Mouse (Mus musculus): ENCODE data around the gene Tbx3. TPM values are rescaled to one million over a fixed set of nuclear protein-coding genes. Genes with fewer than 3 reads are reported as not detected.

Tbx3 gene
- polyA plus RNA-seq, 1 experiment from 2014 or later, result 5.1 TPM

- Histone ChIP-seq H3K36me3 (ENCODE audit: control insufficient read depth, insufficient read depth, low read length) (no peaks in the 10 kb centered on the region), H3K27ac (ENCODE audit: low read depth, low read length) (no peak overlapping the region), H3K9ac (ENCODE audit: low read depth, low read length) (no peak overlapping the region), H3K4me2 (replicated peaks; ENCODE audit: low read depth, low read length) (no peak overlapping the region), H3K4me3 (ENCODE audit: low read depth, low read length) (no peak overlapping the region), H3K9me3 (ENCODE audit: control insufficient read depth, low read length) (no peaks in the 10 kb centered on the region), H3K4me1 (replicated peaks; ENCODE audit: control insufficient read depth, insufficient read depth, low read length) (no peaks in the 10 kb centered on the region; the same call in 1 of the 2 replicates), H3K27me3 (ENCODE audit: control insufficient read depth, insufficient read depth, low read length) (peaks cover 85% of the 10 kb centered on the region)
- WGBS, result 3% methylated on average over 6 of the region's 6 CpGs
- DNase-seq (ENCODE audit: low spot score), result peak; percentile 36
- ATAC-seq (ENCODE audit: low FRiP score), result no peak
These were observed 12.7 kb upstream of the Tbx3 start for GRCm38 (mm10) chr5:119657804-119658203.

- no peaks in the 10 kb centered on the region; the same call in 1 of the 2 replicates for H3K4me1 ChIP-seq (replicated peaks; ENCODE audit: control insufficient read depth, insufficient read depth, low read length)
- DNase-seq (ENCODE audit: low spot score), result peak; percentile 37
- 2% methylated on average over 5 of the region's 5 CpGs for WGBS
- H3K9me3 ChIP-seq (ENCODE audit: control insufficient read depth, low read length), result no peaks in the 10 kb centered on the region
- H3K27me3 ChIP-seq (ENCODE audit: control insufficient read depth, insufficient read depth, low read length), result peaks cover 91% of the 10 kb centered on the region
- H3K4me3 ChIP-seq (ENCODE audit: low read depth, low read length), result no peak overlapping the region
- no peaks in the 10 kb centered on the region for H3K36me3 ChIP-seq (ENCODE audit: control insufficient read depth, insufficient read depth, low read length)
- no peak overlapping the region for H3K9ac ChIP-seq (ENCODE audit: low read depth, low read length)
- no peak for ATAC-seq (ENCODE audit: low FRiP score)
- no peak overlapping the region for H3K4me2 ChIP-seq (replicated peaks; ENCODE audit: low read depth, low read length)
- H3K27ac ChIP-seq (ENCODE audit: low read depth, low read length), result no peak overlapping the region
These were observed 12.1 kb upstream of the Tbx3 start for GRCm38 (mm10) chr5:119658396-119658795.

GRCm38 (mm10) chr5:119659041-119659440 lies 11.4 kb upstream of the Tbx3 start:
- Histone ChIP-seq H3K36me3 (ENCODE audit: control insufficient read depth, insufficient read depth, low read length) (no peaks in the 10 kb centered on the region), H3K4me1 (replicated peaks; ENCODE audit: control insufficient read depth, insufficient read depth, low read length) (no peaks in the 10 kb centered on the region; the same call in 1 of the 2 replicates), H3K27ac (ENCODE audit: low read depth, low read length) (no peak overlapping the region), H3K9me3 (ENCODE audit: control insufficient read depth, low read length) (no peaks in the 10 kb centered on the region), H3K27me3 (ENCODE audit: control insufficient read depth, insufficient read depth, low read length) (peaks cover 94% of the 10 kb centered on the region), H3K4me2 (replicated peaks; ENCODE audit: low read depth, low read length) (no peak overlapping the region), H3K4me3 (ENCODE audit: low read depth, low read length) (no peak overlapping the region), H3K9ac (ENCODE audit: low read depth, low read length) (no peak overlapping the region)
- under 1% methylated on average over 3 of the region's 3 CpGs for WGBS
- no peak for DNase-seq (ENCODE audit: low spot score)
- no peak for ATAC-seq (ENCODE audit: low FRiP score)

- DNase-seq (ENCODE audit: low spot score), result peak; percentile 48
- no peak overlapping the region for H3K4me2 ChIP-seq (replicated peaks; ENCODE audit: low read depth, low read length)
These were observed 9.7 kb upstream of the Tbx3 start for GRCm38 (mm10) chr5:119660526-119661410.

DNA sequence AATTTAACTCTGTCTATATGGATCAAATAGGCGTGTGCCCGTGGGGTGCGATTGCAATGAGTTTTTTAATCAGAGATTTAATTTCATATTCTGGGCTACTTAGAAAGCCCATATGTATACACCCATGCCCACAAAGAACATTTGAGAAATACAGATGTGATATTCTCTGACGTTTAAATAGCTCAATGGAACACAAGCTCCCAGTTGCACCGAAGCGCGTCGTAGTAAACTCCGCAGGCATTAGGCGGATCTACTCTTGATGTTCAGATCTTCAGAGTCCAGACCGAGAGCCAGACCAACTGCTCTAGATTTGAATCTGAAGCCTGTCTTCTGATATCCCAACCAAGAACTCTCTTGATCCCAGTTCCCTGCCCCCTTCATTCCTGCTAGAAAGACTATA lies 9.0 kb upstream of the Tbx3 start:
- Histone ChIP-seq H3K4me3 (ENCODE audit: low read depth, low read length) (no peak overlapping the region), H3K4me1 (replicated peaks; ENCODE audit: control insufficient read depth, insufficient read depth, low read length) (no peaks in the 10 kb centered on the region; the same call in 1 of the 2 replicates), H3K27ac (ENCODE audit: low read depth, low read length) (no peak overlapping the region), H3K27me3 (ENCODE audit: control insufficient read depth, insufficient read depth, low read length) (peaks cover 98% of the 10 kb centered on the region), H3K4me2 (replicated peaks; ENCODE audit: low read depth, low read length) (no peak overlapping the region), H3K36me3 (ENCODE audit: control insufficient read depth, insufficient read depth, low read length) (no peaks in the 10 kb centered on the region), H3K9ac (ENCODE audit: low read depth, low read length) (no peak overlapping the region), H3K9me3 (ENCODE audit: control insufficient read depth, low read length) (no peaks in the 10 kb centered on the region)
- DNase-seq (ENCODE audit: low spot score), result peak; percentile 42
- ATAC-seq (ENCODE audit: low FRiP score), result no peak
- WGBS, result 2% methylated on average over 11 of the region's 11 CpGs

More at GRCm38 (mm10) chr5:119660526-119661410, 9.7 kb upstream of the Tbx3 start:
- Histone ChIP-seq H3K9me3 (ENCODE audit: control insufficient read depth, low read length) (no peaks in the 10 kb centered on the region), H3K27me3 (ENCODE audit: control insufficient read depth, insufficient read depth, low read length) (peaks cover 98% of the 10 kb centered on the region), H3K27ac (ENCODE audit: low read depth, low read length) (no peak overlapping the region), H3K4me1 (replicated peaks; ENCODE audit: control insufficient read depth, insufficient read depth, low read length) (no peaks in the 10 kb centered on the region; the same call in 1 of the 2 replicates), H3K36me3 (ENCODE audit: control insufficient read depth, insufficient read depth, low read length) (no peaks in the 10 kb centered on the region), H3K4me3 (ENCODE audit: low read depth, low read length) (no peak overlapping the region), H3K9ac (ENCODE audit: low read depth, low read length) (no peak overlapping the region)
- ATAC-seq (ENCODE audit: low FRiP score), result no peak
- WGBS, result 1% methylated on average over 25 of the region's 25 CpGs

DNA sequence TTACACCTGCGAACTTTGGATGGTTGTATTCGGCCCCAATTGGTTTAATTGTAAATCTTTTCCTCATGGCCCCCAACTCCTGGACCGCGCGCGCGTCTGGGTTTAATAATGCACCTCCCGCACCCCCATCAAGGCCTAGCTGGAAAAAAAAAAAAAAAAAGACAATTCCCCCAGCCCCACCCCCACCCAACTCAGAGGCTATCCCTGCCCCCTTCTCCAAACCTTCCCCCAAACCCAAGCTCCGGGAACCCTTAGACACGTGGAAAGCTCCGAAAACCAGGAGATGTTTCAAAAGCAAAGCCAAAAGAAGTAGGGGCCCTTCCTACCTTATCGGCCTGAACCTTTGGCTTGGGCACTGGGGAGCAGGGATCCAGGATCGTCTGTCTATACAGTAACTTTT lies 8.1 kb upstream of the Tbx3 start:
- WGBS, result 3% methylated on average over 13 of the region's 13 CpGs
- H3K4me1 ChIP-seq (replicated peaks; ENCODE audit: control insufficient read depth, insufficient read depth, low read length), result no peaks in the 10 kb centered on the region

DNA sequence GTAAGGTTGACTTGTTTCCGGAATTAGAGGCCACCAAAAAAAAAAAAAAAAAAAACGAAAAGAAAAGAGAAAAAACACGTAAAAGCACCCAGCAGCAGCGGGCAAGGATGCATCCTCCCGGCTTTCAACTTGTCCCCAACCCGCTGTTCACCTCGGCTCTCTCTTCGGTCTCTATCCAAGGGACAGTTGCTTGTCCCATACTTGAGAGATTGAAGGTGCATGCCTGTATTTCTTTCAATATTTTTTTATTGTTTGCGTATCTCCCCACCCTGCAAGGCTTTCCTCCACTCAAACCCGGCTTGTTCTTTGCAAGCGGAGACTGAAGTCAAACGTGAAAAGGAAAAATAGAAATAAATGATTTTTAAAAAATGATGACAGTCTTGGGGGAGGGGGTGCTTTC lies 7.7 kb upstream of the Tbx3 start:
- Histone ChIP-seq H3K27me3 (ENCODE audit: control insufficient read depth, insufficient read depth, low read length) (peaks cover 98% of the 10 kb centered on the region), H3K9ac (ENCODE audit: low read depth, low read length) (no peak overlapping the region), H3K4me1 (replicated peaks; ENCODE audit: control insufficient read depth, insufficient read depth, low read length) (no peaks in the 10 kb centered on the region), H3K4me2 (replicated peaks; ENCODE audit: low read depth, low read length) (no peak overlapping the region), H3K9me3 (ENCODE audit: control insufficient read depth, low read length) (no peaks in the 10 kb centered on the region), H3K4me3 (ENCODE audit: low read depth, low read length) (no peak overlapping the region), H3K36me3 (ENCODE audit: control insufficient read depth, insufficient read depth, low read length) (no peaks in the 10 kb centered on the region), H3K27ac (ENCODE audit: low read depth, low read length) (no peak overlapping the region)
- 2% methylated on average over 12 of the region's 12 CpGs for WGBS
- ATAC-seq (ENCODE audit: low FRiP score) (no peak), DNase-seq (ENCODE audit: low spot score) (peak; percentile 43)

More for the DNA sequence above, 8.1 kb upstream of the Tbx3 start:
- no peak overlapping the region for H3K9ac ChIP-seq (ENCODE audit: low read depth, low read length)
- no peak for ATAC-seq (ENCODE audit: low FRiP score)
- no peak overlapping the region for H3K27ac ChIP-seq (ENCODE audit: low read depth, low read length)
- H3K27me3 ChIP-seq (ENCODE audit: control insufficient read depth, insufficient read depth, low read length), result peaks cover 98% of the 10 kb centered on the region
- peak; percentile 38 for DNase-seq (ENCODE audit: low spot score)
- H3K4me2 ChIP-seq (replicated peaks; ENCODE audit: low read depth, low read length), result no peak overlapping the region
- H3K36me3 ChIP-seq (ENCODE audit: control insufficient read depth, insufficient read depth, low read length), result no peaks in the 10 kb centered on the region
- H3K4me3 ChIP-seq (ENCODE audit: low read depth, low read length), result no peak overlapping the region
- H3K9me3 ChIP-seq (ENCODE audit: control insufficient read depth, low read length), result no peaks in the 10 kb centered on the region

- no peaks in the 10 kb centered on the region for H3K4me1 ChIP-seq (replicated peaks; ENCODE audit: control insufficient read depth, insufficient read depth, low read length)
- H3K27ac ChIP-seq (ENCODE audit: low read depth, low read length), result no peak overlapping the region
- no peak overlapping the region for H3K4me3 ChIP-seq (ENCODE audit: low read depth, low read length)
- no peaks in the 10 kb centered on the region for H3K9me3 ChIP-seq (ENCODE audit: control insufficient read depth, low read length)
- under 1% methylated on average over 15 of the region's 15 CpGs for WGBS
- peaks cover 98% of the 10 kb centered on the region for H3K27me3 ChIP-seq (ENCODE audit: control insufficient read depth, insufficient read depth, low read length)
- H3K4me2 ChIP-seq (replicated peaks; ENCODE audit: low read depth, low read length), result no peak overlapping the region
- ATAC-seq (ENCODE audit: low FRiP score) (no peak), DNase-seq (ENCODE audit: low spot score) (no peak)
- H3K9ac ChIP-seq (ENCODE audit: low read depth, low read length), result no peak overlapping the region
- H3K36me3 ChIP-seq (ENCODE audit: control insufficient read depth, insufficient read depth, low read length), result no peaks in the 10 kb centered on the region
These were observed 7.2 kb upstream of the Tbx3 start for GRCm38 (mm10) chr5:119663241-119663640.

GRCm38 (mm10) chr5:119663747-119664146 lies 6.7 kb upstream of the Tbx3 start:
- no peak overlapping the region for H3K4me3 ChIP-seq (ENCODE audit: low read depth, low read length)
- no peak overlapping the region for H3K27ac ChIP-seq (ENCODE audit: low read depth, low read length)
- peaks cover 98% of the 10 kb centered on the region for H3K27me3 ChIP-seq (ENCODE audit: control insufficient read depth, insufficient read depth, low read length)
- no peak overlapping the region for H3K4me2 ChIP-seq (replicated peaks; ENCODE audit: low read depth, low read length)
- DNase-seq (ENCODE audit: low spot score), result peak; percentile 39
- H3K36me3 ChIP-seq (ENCODE audit: control insufficient read depth, insufficient read depth, low read length), result no peaks in the 10 kb centered on the region
- WGBS, result 3% methylated on average over 5 of the region's 5 CpGs
- H3K9me3 ChIP-seq (ENCODE audit: control insufficient read depth, low read length), result no peaks in the 10 kb centered on the region
- no peaks in the 10 kb centered on the region for H3K4me1 ChIP-seq (replicated peaks; ENCODE audit: control insufficient read depth, insufficient read depth, low read length)
- no peak overlapping the region for H3K9ac ChIP-seq (ENCODE audit: low read depth, low read length)
- no peak for ATAC-seq (ENCODE audit: low FRiP score)
